Mouse (Mus musculus) hindbrain, postnatal 0 days (tissue): ENCODE measurements around the gene Pipox. TPM values are rescaled to one million over a fixed set of nuclear protein-coding genes. Genes with fewer than 3 reads are reported as not detected.

Source experiments
- ATAC-seq: fragments of 200-750 bp; cut with Nextera tagmentation; 2 replicates; pipeline ENCODE4 v1.8.0; 2017; ENCODE audit warnings: mild to moderate bottlenecking, moderate TSS enrichment, moderate library complexity
- DNase-seq: peaks from one replicate; pipeline ENCODE4 v3.0.0-alpha.2; 2015; ENCODE audit warnings: low spot score
- H3K27ac ChIP-seq: fragments of 300-500 bp; sonication (generic); 2 replicates; pipeline ENCODE4 v1.5.1; 2014; ENCODE audit warnings: mild to moderate bottlenecking
- H3K27me3 ChIP-seq: fragments of 300-500 bp; sonication (generic); 2 replicates; pipeline ENCODE4 v1.6.1; 2014; ENCODE audit warnings: low read length, mixed read lengths; ENCODE audit not compliant: insufficient read depth
- H3K36me3 ChIP-seq: fragments of 300-500 bp; sonication (generic); 2 replicates; pipeline ENCODE4 v1.6.1; 2014; ENCODE audit warnings: low read length, mixed read lengths; ENCODE audit not compliant: insufficient read depth
- H3K4me1 ChIP-seq: fragments of 300-500 bp; sonication (generic); 2 replicates; pipeline ENCODE4 v1.6.1; 2014; ENCODE audit warnings: antibody characterized with exemption, low read length, mixed read lengths; ENCODE audit not compliant: insufficient read depth
- H3K4me2 ChIP-seq: fragments of 300-500 bp; sonication (generic); 2 replicates; pipeline ENCODE4 v1.6.1; 2014; ENCODE audit warnings: low read depth, mild to moderate bottlenecking, low read length, moderate library complexity, mixed read lengths
- H3K4me3 ChIP-seq: fragments of 300-500 bp; sonication (generic); 2 replicates; pipeline ENCODE4 v1.5.1; 2014; ENCODE audit warnings: low read length
- H3K9ac ChIP-seq: fragments of 300-500 bp; sonication (generic); replicated peaks from 2 replicates; pipeline ENCODE4 v1.6.1; 2014; ENCODE audit warnings: mild to moderate bottlenecking, low read length, moderate library complexity, mixed read lengths
- H3K9me3 ChIP-seq: fragments of 300-500 bp; sonication (generic); 2 replicates; pipeline ENCODE4 v1.6.1; 2016; ENCODE audit warnings: low read length, mixed read lengths
- CTCF ChIP-seq: IDR thresholded peaks from 2 replicates; pipeline ENCODE4 v1.5.1; 2016; ENCODE audit warnings: antibody characterized with exemption, control low read depth, low read depth
- WGBS: fragments of 180-500 bp; shearing (Covaris S2); extraction: QIAGEN DNeasy Blood & Tissue Kit; methylation state at CpG from one replicate; pipeline ENCODE4 v1.1.7; 2014; 5-methylcytosine and 5-hydroxymethylcytosine counted together
- polyA plus RNA-seq: library from polyadenylated mRNA; unstranded; fragments of >200 nt; fragmentation: Nextera tagmentation; extraction: Ambion mirVana; gene quantifications from 2 replicates; pipeline ENCODE4 v1.2.1, GENCODE M21; 2015
- total RNA-seq: library from RNA; depleted of rRNA; stranded (reverse); fragments of >200 nt; gene quantifications from 2 replicates; pipeline ENCODE4 v1.2.3, GENCODE M21; 2014; rRNA removed

Gene Pipox
- total and polyA plus RNA-seq, 2 experiments from 2014 or later: 2.8 to 4.6 TPM

DNA sequence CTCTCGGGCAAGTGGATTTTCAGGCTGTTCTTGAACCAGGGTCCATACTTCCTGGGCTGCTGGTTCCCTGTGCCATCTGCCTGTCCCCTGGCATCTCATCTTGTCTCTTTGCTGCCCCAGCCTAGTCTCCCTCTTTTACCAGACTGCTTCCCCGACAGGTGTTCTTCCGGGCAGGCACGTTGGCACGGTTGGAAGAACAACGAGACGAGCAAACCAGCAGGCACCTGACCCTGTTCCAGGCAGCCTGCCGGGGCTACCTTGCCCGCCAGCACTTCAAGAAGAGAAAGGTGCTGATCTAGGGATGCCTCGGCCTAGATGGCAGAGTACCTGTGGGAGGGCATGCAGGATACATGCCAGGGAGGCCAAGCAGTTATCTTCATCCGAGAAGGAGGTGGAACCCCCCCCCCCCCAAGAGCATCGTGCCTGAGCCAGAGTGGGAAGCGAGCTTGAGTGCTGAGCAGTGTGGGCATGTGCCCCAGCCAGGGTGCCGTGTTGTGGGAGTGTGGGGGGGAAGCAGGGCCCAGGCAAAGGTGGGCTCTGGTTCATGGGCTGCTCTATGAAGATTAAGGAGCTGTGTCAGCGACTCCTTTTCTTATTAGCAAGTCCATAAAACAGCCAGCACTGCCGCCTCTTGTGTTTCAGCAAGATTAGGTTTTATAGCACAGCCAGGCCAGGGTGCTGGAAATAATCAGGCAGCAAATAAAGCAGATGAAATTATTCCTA is 53.2 kb downstream of the Pipox start:
- ATAC-seq: no peak

DNA sequence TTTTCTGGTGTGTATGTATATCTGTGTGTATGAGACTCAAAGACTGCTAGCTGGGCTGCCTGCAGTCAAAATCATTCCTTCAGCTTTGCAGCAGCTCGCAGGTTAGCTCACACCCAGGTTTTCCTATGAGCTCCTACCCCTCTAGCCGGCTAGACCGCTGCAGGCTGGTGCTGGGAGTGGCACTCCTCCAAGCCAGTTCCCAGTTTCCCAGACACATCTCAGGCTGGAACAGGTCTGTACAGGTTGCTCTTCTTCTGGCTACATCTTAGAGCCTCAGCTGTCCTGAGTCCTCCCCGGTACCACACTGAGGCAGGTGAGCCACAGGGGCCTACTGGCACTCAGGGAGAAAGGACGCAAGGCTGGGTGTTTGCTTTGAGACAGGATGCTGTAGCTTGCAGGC is 56.0 kb downstream of the Pipox start:
- 81% methylated on average over 5 of the region's 5 CpGs for WGBS
- Histone ChIP-seq H3K4me1 (no peaks in the 10 kb centered on the region; the same call in none of the 2 replicates), H3K27ac (no peak overlapping the region), H3K4me2 (no peak overlapping the region), H3K36me3 (peaks cover 41% of the 10 kb centered on the region), H3K4me3 (no peak overlapping the region), H3K9ac (no peak overlapping the region), H3K9me3 (no peaks in the 10 kb centered on the region), H3K27me3 (no peaks in the 10 kb centered on the region)
- ATAC-seq: no peak
- DNase-seq: no peak
- no peak for TF ChIP-seq CTCF

More for the DNA sequence above, 53.2 kb downstream of the Pipox start:
- Histone ChIP-seq H3K4me1 (no peaks in the 10 kb centered on the region; the same call in none of the 2 replicates), H3K4me3 (no peak overlapping the region), H3K4me2 (no peak overlapping the region), H3K27me3 (no peaks in the 10 kb centered on the region), H3K9ac (no peak overlapping the region), H3K9me3 (no peaks in the 10 kb centered on the region), H3K27ac (peak overlapping the region; percentile 67), H3K36me3 (peaks cover 48% of the 10 kb centered on the region)
- no peak for TF ChIP-seq CTCF
- no peak for DNase-seq
- WGBS: 64% methylated on average over 16 of the region's 16 CpGs

DNA sequence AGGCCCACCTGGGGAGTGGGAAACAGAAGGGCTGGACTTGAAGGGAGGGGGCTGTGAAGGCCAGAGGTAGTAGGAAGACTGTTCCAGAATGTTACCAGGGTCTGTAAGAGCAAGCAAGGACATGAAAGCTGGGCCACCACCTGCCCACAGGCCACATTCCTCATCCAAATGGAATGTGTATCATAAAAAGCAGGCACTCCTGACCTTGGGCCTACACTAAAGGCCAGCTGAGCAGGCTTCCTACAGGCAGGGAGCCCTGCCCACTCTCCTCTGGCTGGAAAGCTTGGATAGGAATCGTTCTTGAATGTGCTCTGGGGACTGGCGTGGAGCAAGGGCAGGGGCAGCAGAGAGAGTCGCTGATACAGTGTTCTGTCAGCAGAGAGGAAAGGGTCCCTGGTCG is 57.1 kb downstream of the Pipox start:
- WGBS: 72% methylated on average over 4 of the region's 4 CpGs
- TF ChIP-seq CTCF: no peak
- no peak for ATAC-seq
- H3K9ac ChIP-seq: no peak overlapping the region
- H3K9me3 ChIP-seq: no peaks in the 10 kb centered on the region
- no peak overlapping the region for H3K4me2 ChIP-seq
- peaks cover 38% of the 10 kb centered on the region for H3K36me3 ChIP-seq
- H3K4me3 ChIP-seq: no peak overlapping the region
- DNase-seq: no peak
- no peak overlapping the region for H3K27ac ChIP-seq
- no peaks in the 10 kb centered on the region for H3K27me3 ChIP-seq
- no peaks in the 10 kb centered on the region; the same call in none of the 2 replicates for H3K4me1 ChIP-seq

DNA sequence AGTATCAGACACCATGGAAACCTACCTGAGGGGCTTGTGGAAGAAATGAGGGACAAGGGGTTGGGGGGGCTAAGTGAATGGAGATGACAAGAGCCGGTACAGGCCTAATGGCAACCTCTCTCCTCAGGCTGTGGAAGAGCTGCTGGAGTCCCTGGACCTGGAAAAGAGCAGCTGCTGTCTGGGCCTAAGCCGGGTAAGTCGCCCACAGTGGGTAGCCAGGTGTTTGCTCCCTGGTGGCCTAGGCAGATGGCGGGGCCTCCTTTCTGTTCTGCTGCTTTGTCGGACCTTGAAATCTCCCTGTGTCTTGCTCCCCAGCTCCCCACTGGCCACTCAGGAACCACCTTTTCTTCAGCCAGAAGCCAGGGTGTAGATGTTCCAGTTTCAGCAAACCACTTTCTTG is 57.6 kb downstream of the Pipox start:
- H3K27ac ChIP-seq: no peak overlapping the region
- TF ChIP-seq CTCF: no peak
- ATAC-seq (no peak), DNase-seq (no peak)
- H3K9ac ChIP-seq: no peak overlapping the region
- peaks cover 33% of the 10 kb centered on the region; the same call in 1 of the 2 replicates for H3K36me3 ChIP-seq
- WGBS: 55% methylated on average over 5 of the region's 5 CpGs
- no peak overlapping the region for H3K4me3 ChIP-seq
- H3K4me1 ChIP-seq: no peaks in the 10 kb centered on the region; the same call in none of the 2 replicates
- no peak overlapping the region for H3K4me2 ChIP-seq
- no peaks in the 10 kb centered on the region for H3K9me3 ChIP-seq
- no peaks in the 10 kb centered on the region for H3K27me3 ChIP-seq

DNA sequence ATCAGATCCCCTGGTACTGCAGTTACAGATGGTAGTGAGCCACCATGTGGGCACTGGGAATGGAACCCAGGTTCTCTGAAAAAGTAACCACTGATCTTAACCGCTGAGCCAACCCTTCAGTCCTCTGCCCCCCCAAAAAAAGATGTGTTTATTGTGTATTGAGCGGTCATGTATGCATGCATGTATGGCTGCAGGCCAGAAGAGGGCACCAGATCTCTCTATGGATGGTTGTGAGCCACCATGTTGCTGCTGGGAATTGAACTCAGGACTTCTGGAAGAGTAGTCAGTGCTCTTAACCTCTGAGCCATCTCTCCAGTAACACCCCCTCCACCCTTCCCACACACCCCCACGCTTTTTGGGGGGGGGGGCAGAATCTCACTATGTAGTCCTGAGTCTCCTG is 58.8 kb downstream of the Pipox start:
- WGBS: 81% methylated on average over 3 of the region's 3 CpGs
- H3K4me1 ChIP-seq: no peaks in the 10 kb centered on the region; the same call in 1 of the 2 replicates

DNA sequence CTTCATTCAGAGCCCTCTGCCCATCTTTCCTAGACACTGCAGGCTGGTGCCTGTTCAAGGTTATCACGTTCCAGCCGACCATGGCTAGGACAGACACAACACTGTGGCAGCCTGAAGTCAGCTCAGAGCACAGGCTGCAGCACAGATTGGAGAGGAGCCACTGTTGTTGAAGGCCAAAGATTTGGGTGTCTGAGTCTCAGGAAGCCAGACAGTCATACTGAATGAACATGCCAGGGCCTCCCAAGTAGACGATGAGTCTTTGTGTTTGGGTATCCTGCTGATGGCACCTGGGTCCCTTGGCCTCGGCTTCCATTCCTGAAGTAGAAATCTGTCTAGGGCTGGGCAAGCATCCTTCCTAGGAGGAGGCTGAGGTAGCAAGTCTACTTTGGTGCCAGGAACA is 61.4 kb downstream of the Pipox start:
- Histone ChIP-seq H3K9ac (no peak overlapping the region), H3K4me1 (peaks cover 5% of the 10 kb centered on the region; the same call in 1 of the 2 replicates), H3K27ac (no peak overlapping the region), H3K36me3 (peaks cover 33% of the 10 kb centered on the region; the same call in 1 of the 2 replicates), H3K9me3 (no peaks in the 10 kb centered on the region), H3K4me2 (no peak overlapping the region), H3K27me3 (no peaks in the 10 kb centered on the region), H3K4me3 (no peak overlapping the region)
- TF ChIP-seq CTCF: no peak
- 70% methylated on average over 4 of the region's 4 CpGs for WGBS
- ATAC-seq (no peak), DNase-seq (no peak)

More for the DNA sequence above, 58.8 kb downstream of the Pipox start:
- Histone ChIP-seq H3K9me3 (no peaks in the 10 kb centered on the region), H3K4me3 (no peak overlapping the region), H3K4me2 (no peak overlapping the region), H3K27ac (no peak overlapping the region), H3K9ac (no peak overlapping the region), H3K36me3 (peaks cover 33% of the 10 kb centered on the region; the same call in 1 of the 2 replicates), H3K27me3 (no peaks in the 10 kb centered on the region)
- DNase-seq (no peak), ATAC-seq (no peak)
- peak; percentile 40 for TF ChIP-seq CTCF

DNA sequence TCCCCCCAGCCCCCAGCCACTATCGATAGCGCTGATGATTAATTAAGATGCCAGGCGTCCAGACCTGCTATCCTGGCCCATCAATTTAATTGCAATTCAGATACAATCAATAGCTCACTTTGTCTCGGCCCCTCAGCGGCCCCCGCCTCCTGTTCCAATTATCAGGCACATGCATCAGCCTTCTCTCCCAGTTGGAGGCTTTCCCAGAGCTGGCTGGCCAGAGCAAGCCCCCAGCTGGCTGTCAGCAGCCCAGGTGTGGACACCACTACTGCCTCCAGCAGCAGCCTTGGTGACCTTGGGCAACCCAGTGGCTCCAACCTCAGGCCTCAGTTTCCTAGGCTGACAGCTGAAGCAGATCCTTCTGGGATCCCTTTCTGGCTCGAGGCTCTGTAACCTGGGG is 63.0 kb downstream of the Pipox start:
- no peak overlapping the region for H3K27ac ChIP-seq
- H3K9ac ChIP-seq: no peak overlapping the region
- no peak for TF ChIP-seq CTCF
- no peak overlapping the region for H3K4me2 ChIP-seq
- no peak overlapping the region for H3K4me3 ChIP-seq
- H3K27me3 ChIP-seq: no peaks in the 10 kb centered on the region
- peaks cover 21% of the 10 kb centered on the region; the same call in 1 of the 2 replicates for H3K36me3 ChIP-seq
- H3K9me3 ChIP-seq: no peaks in the 10 kb centered on the region
- WGBS: 58% methylated on average over 7 of the region's 7 CpGs
- H3K4me1 ChIP-seq: peaks cover 12% of the 10 kb centered on the region
- DNase-seq (no peak), ATAC-seq (no peak)

Other genes with a start within 250 kb of the Pipox start
- gene Nufip2, start 207.9 kb downstream of the Pipox start, total RNA-seq: 33.6 and 34.5 TPM in 2 replicates
- 3.8 and 4.3 TPM in 2 replicates for gene Nufip2, start 207.9 kb downstream of the Pipox start, polyA plus RNA-seq
- gene Cryba1, start 168.8 kb downstream of the Pipox start, total RNA-seq: 1.5 TPM in 1 of 2 replicates, not detected in the other
- gene Cryba1, start 168.8 kb downstream of the Pipox start, polyA plus RNA-seq: 0.49 and 0.51 TPM in 2 replicates
- 64.6 and 68.8 TPM in 2 replicates for gene Myo18a, start 130.8 kb downstream of the Pipox start, total RNA-seq
- 28.2 and 29.8 TPM in 2 replicates for gene Myo18a, start 130.8 kb downstream of the Pipox start, polyA plus RNA-seq
- not detected in 2 replicates for gene Gm10277, start 106.3 kb downstream of the Pipox start, total RNA-seq
- gene Gm10277, start 106.3 kb downstream of the Pipox start, polyA plus RNA-seq: 0.69 and 0.91 TPM in 2 replicates
- gene Sez6, start 36.7 kb upstream of the Pipox start, total RNA-seq: 175 and 177 TPM in 2 replicates
- gene Sez6, start 36.7 kb upstream of the Pipox start, polyA plus RNA-seq: 113 and 127 TPM in 2 replicates
- gene Phf12, start 88.7 kb upstream of the Pipox start, total RNA-seq: 31.9 and 34.9 TPM in 2 replicates
- 8.3 and 8.7 TPM in 2 replicates for gene Phf12, start 88.7 kb upstream of the Pipox start, polyA plus RNA-seq
- gene Dhrs13, start 138.2 kb upstream of the Pipox start, total RNA-seq: 63.8 and 69.6 TPM in 2 replicates
- 48.2 and 52.8 TPM in 2 replicates for gene Dhrs13, start 138.2 kb upstream of the Pipox start, polyA plus RNA-seq
- gene Flot2, start 143.8 kb upstream of the Pipox start, total RNA-seq: 107 and 108 TPM in 2 replicates
- 121 and 123 TPM in 2 replicates for gene Flot2, start 143.8 kb upstream of the Pipox start, polyA plus RNA-seq
- 38.4 and 40.3 TPM in 2 replicates for gene Eral1, start 186.3 kb upstream of the Pipox start, total RNA-seq
- 25.7 and 26.9 TPM in 2 replicates for gene Eral1, start 186.3 kb upstream of the Pipox start, polyA plus RNA-seq
- gene Fam222b, start 200.6 kb upstream of the Pipox start, total RNA-seq: 27.6 and 32.6 TPM in 2 replicates
- 22.6 and 22.9 TPM in 2 replicates for gene Fam222b, start 200.6 kb upstream of the Pipox start, polyA plus RNA-seq